Mouse (Mus musculus): ENCODE results near the gene Dennd2a.

The Dennd2a gene

GRCm38 (mm10) chr6:39414106-39414505, 143.6 kb downstream of the Dennd2a start:
- no peak for DNase-seq

All from B cell, adult 2 months (primary cell).